Mouse (Mus musculus) CH12.LX (cell line): ENCODE results near the gene Raf1.

Experiments used
- CHD1 ChIP-seq: IDR thresholded peaks from 2 replicates; pipeline ENCODE4 v1.6.1; 2012; ENCODE audit warnings: low read depth, low read length, improper control_type of control experiment, inconsistent platforms
- E2F4 ChIP-seq: IDR thresholded peaks from 2 replicates; pipeline ENCODE4 v1.6.1; 2011; ENCODE audit warnings: low read depth, low read length, improper control_type of control experiment; ENCODE audit not compliant: insufficient replicate concordance
- EP300 ChIP-seq: IDR thresholded peaks from 2 replicates; pipeline ENCODE4 v1.6.1; 2011; ENCODE audit warnings: low read length, improper control_type of control experiment
- JUN ChIP-seq: IDR thresholded peaks from 2 replicates; pipeline ENCODE4 v1.6.1; 2011; ENCODE audit warnings: low read depth, mild to moderate bottlenecking, low read length, improper control_type of control experiment, moderate library complexity; ENCODE audit not compliant: insufficient read depth
- MAFK ChIP-seq: IDR thresholded peaks from 2 replicates; pipeline ENCODE4 v1.6.1; 2011; ENCODE audit warnings: low read length, improper control_type of control experiment; ENCODE audit not compliant: insufficient replicate concordance
- POLR2A ChIP-seq: IDR thresholded peaks from 2 replicates; pipeline ENCODE4 v1.6.1; 2011; ENCODE audit warnings: low read depth, mild to moderate bottlenecking, improper control_type of control experiment, low read length
- POLR2AphosphoS2 ChIP-seq: IDR thresholded peaks from 2 replicates; pipeline ENCODE4 v1.6.1; 2011; ENCODE audit warnings: low read depth, low read length, improper control_type of control experiment
- SMC3 ChIP-seq: IDR thresholded peaks from 2 replicates; pipeline ENCODE4 v1.6.1; 2011; ENCODE audit warnings: low read depth, low read length, improper control_type of control experiment
- UBTF ChIP-seq: IDR thresholded peaks from 2 replicates; pipeline ENCODE4 v1.6.1; 2012; ENCODE audit warnings: low read depth, mild to moderate bottlenecking, inconsistent platforms, low read length, improper control_type of control experiment, moderate library complexity
- USF1 ChIP-seq: IDR thresholded peaks from 2 replicates; pipeline ENCODE4 v1.6.1; 2014; ENCODE audit warnings: low read depth, mild to moderate bottlenecking, inconsistent platforms, low read length, improper control_type of control experiment
- ZNF384 ChIP-seq: IDR thresholded peaks from 2 replicates; pipeline ENCODE4 v1.6.1; 2012; ENCODE audit warnings: low read depth, low read length, improper control_type of control experiment, inconsistent platforms

DNA sequence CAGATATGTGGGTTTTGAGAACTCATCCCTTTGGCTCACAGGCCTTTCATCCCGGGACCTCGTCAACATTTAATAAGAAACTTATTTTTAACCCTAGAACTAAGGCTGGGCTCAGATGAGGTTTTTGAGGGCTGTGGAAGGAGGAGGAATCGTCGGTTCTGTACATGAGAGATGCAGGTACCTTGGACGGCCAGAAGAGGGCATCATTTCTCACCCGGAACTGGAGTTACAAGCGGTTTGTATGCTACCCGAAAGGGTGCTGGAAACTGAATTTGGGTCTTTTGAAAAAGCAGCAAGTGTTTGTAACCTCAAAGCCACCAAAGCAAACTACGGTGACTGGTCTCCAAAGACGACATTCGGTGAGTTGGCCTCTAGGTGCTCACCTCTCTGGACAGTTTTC is 24.9 kb upstream of the Raf1 start:
- no peak for TF ChIP-seq EP300
- no peak for TF ChIP-seq ZNF384
- no peak; the same call in 1 of the 2 replicates for TF ChIP-seq SMC3
- TF ChIP-seq CHD1 = no peak
- TF ChIP-seq USF1 = no peak
- no peak for TF ChIP-seq JUN
- no peak for TF ChIP-seq UBTF
- TF ChIP-seq POLR2AphosphoS2 = no peak
- TF ChIP-seq POLR2A = no peak
- TF ChIP-seq MAFK = no peak
- no peak for TF ChIP-seq E2F4
